Mouse (Mus musculus): ENCODE data around the gene Pde2a.

- no peak for TF ChIP-seq JUND (IDR thresholded peaks at IDR 0.05; ENCODE audit: low read depth, low read length)
- no peak for TF ChIP-seq MAX (IDR thresholded peaks at IDR 0.05; ENCODE audit: low read length)
- no peak for TF ChIP-seq CTCF (IDR thresholded peaks at IDR 0.05 in 2 of 3, conservative IDR thresholded peaks at IDR 0.05 in 1 of 3; ENCODE audit: control insufficient read depth in 1 of 3, insufficient read depth in 1 of 3, low read depth in 2 of 3, low read length in 3 of 3, poor library complexity in 1 of 3, severe bottlenecking in 1 of 3)
Observed at GRCm38 (mm10) chr7:101541734-101542133, 120.2 kb downstream of the Pde2a start.

Measured in MEL (cell line).